Mouse (Mus musculus) layer of hippocampus, adult 2 months (tissue): ENCODE measurements at regions not wholly inside any gene's neighbourhood (a gene's known extent, or its start where the extent isn't known, plus 50 kb on each side); places are given as distances from the start of the nearest gene placed in this dataset.
"Not testable (repeated sequence)": the region's sequence is repeated elsewhere in the genome, so short reads cannot be mapped to it uniquely, and the experiment has no call there.

Experiments
- DNase-seq, 2 experiments: peaks; one replicate each; pipeline ENCODE4 v3.0.0; 2022; ENCODE audit warnings: low spot score in 2 of 2
- H3K27ac ChIP-seq: fragments of 200-600 bp; 2 replicates; pipeline ENCODE4 v1.8.1; 2022
- H3K4me3 ChIP-seq: fragments of 200-600 bp; 2 replicates; pipeline ENCODE4 v1.8.1; 2022; ENCODE audit warnings: mild to moderate bottlenecking
- CTCF ChIP-seq: fragments of 200-600 bp; conservative IDR thresholded peaks from 2 replicates; pipeline ENCODE4 v1.8.1; 2022; ENCODE audit warnings: antibody characterized with exemption, mild to moderate bottlenecking, moderate library complexity

- Histone ChIP-seq H3K4me3 (no peak overlapping the region), H3K27ac (no peak overlapping the region)
- no peak for DNase-seq
- TF ChIP-seq CTCF = no peak
Observed at GRCm38 (mm10) chr3:21678734-21679133, 397.7 kb upstream of the Tbl1xr1 start.

DNA sequence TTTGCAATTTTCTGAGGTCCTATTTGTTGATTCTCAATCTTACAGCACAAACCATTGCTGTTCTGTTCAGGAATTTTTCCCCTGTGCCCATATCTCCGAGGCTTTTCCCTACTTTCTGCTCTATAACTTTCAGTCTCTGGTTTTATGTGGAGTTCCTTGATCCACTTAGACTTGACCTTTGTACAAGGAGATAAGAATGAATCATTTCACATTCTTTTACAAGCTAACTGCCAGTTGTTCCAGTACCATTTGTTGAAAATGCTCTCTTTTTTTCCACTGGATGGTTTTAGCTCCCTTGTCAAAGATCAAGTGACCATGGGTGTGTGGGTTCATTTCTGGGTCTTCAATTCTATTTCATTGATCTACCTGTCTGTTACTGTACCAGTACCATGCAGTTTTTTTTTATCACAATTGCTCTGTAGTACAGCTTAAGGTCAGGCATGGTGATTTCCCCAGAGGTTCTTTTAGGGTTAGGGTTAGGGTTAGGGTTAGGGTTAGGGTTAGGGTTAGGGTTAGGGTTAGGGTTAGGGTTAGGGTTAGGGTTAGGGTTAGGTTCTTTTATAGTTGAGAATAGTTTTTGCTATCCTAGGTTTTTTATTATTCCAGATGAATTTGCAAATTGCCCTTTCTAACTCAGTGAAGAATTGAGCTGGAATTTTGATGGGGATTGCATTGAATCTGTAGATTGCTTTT lies 378.3 kb upstream of the Tbl1xr1 start:
- DNase-seq, H3K4me3 ChIP-seq, H3K27ac ChIP-seq: not testable (repeated sequence)

DNA sequence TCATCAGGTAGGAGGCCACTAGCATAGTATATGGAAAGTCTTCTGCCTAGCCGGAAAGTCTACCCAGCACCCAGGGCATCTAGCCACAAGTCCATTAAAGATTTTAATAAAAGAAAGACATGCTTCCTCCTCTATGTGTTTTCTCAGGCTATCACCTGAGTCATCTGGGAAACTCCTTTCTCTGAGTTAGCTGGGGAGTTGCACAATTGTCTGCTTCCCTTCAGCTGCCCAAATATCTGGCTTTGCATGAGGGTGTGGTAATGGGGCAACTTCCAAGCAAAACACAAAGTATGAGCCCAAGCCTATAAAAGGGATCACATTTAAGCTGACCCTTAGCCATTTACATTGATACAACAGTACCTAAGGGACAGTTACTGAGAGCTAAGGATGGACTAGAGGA lies 376.9 kb upstream of the Tbl1xr1 start:
- Histone ChIP-seq H3K27ac (no peak overlapping the region), H3K4me3 (no peak overlapping the region)
- TF ChIP-seq CTCF = no peak
- DNase-seq = no peak

GRCm38 (mm10) chr3:21700326-21700725 lies 376.1 kb upstream of the Tbl1xr1 start:
- Histone ChIP-seq H3K27ac (no peak overlapping the region), H3K4me3 (no peak overlapping the region)
- DNase-seq = no peak
- TF ChIP-seq CTCF = no peak

- no peak for TF ChIP-seq CTCF
- no peak overlapping the region for H3K4me3 ChIP-seq
Observed at GRCm38 (mm10) chr3:21726747-21727505, 349.5 kb upstream of the Tbl1xr1 start.

GRCm38 (mm10) chr3:21728019-21728418 lies 348.4 kb upstream of the Tbl1xr1 start:
- no peak for DNase-seq
- TF ChIP-seq CTCF = no peak
- Histone ChIP-seq H3K4me3 (no peak overlapping the region), H3K27ac (no peak overlapping the region)

More at GRCm38 (mm10) chr3:21726747-21727505, 349.5 kb upstream of the Tbl1xr1 start:
- no peak for DNase-seq
- no peak overlapping the region for H3K27ac ChIP-seq

GRCm38 (mm10) chr3:21729328-21729727 lies 347.1 kb upstream of the Tbl1xr1 start:
- no peak for TF ChIP-seq CTCF
- Histone ChIP-seq H3K27ac (no peak overlapping the region), H3K4me3 (no peak overlapping the region)
- DNase-seq = no peak

DNA sequence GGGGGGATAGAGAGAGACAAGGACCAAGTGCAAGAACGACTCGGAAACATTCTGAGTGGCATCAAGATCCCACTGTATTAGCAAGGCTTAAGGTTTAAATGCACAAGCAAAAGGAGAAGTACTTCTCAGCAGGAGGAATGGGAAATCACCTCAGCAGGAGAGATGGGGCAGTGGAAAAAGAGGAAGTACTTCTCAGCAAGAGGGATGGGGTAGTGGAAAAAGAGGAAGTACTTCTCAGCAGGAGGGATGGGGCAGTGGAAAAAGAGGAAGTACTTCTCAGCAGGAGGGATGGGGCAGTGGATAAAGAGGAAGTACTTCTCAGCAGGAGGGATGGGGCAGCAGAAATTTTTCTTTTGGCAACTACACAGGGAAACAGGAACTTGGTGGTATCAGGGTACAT lies 340.8 kb upstream of the Tbl1xr1 start:
- DNase-seq, H3K4me3 ChIP-seq: not testable (repeated sequence)

GRCm38 (mm10) chr3:21739720-21740119 lies 336.7 kb upstream of the Tbl1xr1 start:
- no peak for DNase-seq
- no peak for TF ChIP-seq CTCF
- Histone ChIP-seq H3K4me3 (no peak overlapping the region), H3K27ac (no peak overlapping the region)

More for the DNA sequence above, 340.8 kb upstream of the Tbl1xr1 start:
- H3K27ac ChIP-seq = not testable (repeated sequence)

GRCm38 (mm10) chr3:21744107-21744506 lies 332.3 kb upstream of the Tbl1xr1 start:
- no peak overlapping the region for H3K27ac ChIP-seq
- no peak for DNase-seq
- TF ChIP-seq CTCF = no peak
- no peak overlapping the region for H3K4me3 ChIP-seq

DNA sequence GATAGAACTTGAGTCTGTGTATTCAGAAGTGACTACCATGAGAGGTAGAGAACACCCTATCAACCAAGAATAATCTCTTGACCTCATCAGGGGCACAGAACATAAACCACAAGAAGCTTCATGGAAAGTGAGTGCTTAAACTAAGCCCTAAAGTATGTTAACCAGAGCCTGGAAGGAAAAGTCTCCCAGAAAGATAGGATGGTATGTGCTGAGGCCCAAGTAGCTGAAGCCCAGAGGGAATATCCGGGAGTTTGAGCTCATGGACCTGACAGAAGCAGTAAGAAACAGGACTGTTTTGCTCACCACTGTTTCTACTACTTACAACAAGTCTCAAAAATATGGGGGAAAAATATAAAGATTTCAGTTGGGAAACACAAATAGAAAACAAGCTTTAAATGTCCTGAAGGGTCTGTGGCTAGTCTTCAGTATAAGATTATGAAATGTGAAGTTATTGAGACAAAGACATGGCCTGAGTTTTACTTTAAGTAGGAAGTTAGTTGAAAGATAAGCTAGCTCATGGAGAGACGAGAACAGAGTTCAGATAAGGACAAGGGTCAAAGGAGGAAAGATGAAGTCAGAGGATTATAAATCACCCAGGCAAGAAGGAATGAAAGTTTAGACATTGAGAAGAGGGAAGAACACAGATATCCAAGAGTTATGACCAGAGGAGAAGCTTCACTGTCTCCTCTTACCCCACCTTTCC lies 315.8 kb upstream of the Tbl1xr1 start:
- no peak overlapping the region for H3K27ac ChIP-seq
- no peak overlapping the region for H3K4me3 ChIP-seq
- TF ChIP-seq CTCF = no peak
- DNase-seq = no peak

DNA sequence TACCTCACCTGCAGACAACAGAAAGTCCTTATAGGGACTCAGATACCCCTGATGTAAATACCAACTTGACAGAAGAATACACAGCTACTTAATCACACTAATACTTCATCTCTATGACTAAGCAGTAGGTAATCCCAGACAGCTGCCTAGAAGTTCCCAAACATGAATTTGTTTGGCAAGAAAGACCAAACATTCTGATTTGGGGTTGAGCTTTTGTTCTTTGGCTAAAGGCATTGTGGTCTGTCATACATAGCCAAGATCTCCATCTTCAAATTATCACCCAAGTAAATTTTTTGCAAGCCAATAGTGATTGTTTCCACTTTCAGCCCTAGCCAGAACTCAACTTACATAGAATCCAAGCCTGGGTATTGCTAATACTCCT lies 315.2 kb upstream of the Tbl1xr1 start:
- no peak for DNase-seq
- TF ChIP-seq CTCF = no peak
- H3K27ac ChIP-seq = no peak overlapping the region
- no peak overlapping the region for H3K4me3 ChIP-seq

- no peak for TF ChIP-seq CTCF
- Histone ChIP-seq H3K4me3 (no peak overlapping the region), H3K27ac (no peak overlapping the region)
- no peak for DNase-seq
Observed at GRCm38 (mm10) chr3:21761909-21762308, 314.5 kb upstream of the Tbl1xr1 start.
